Mouse (Mus musculus): ENCODE measurements around the gene Ralgds. TPM values are rescaled to one million over a fixed set of nuclear protein-coding genes. Genes with fewer than 3 reads are reported as not detected.

Gene Ralgds
- polyA plus RNA-seq, 1 experiment from 2014 or later = 24.4 TPM

- WGBS = 50% methylated on average over 2 of the region's 2 CpGs
- TF ChIP-seq CTCF (IDR thresholded peaks at IDR 0.05) (no peak), EP300 (IDR thresholded peaks at IDR 0.05) (no peak)
- DNase-seq (ENCODE audit: low spot score) (no peak), ATAC-seq (no peak)
- H3K27me3 ChIP-seq (replicated peaks; ENCODE audit: insufficient read depth, low read length) = no peaks in the 10 kb centered on the region
- H3K4me1 ChIP-seq (ENCODE audit: insufficient read depth, low read depth, low read length) = no peaks in the 10 kb centered on the region
- H3K27ac ChIP-seq (ENCODE audit: low read length) = no peak overlapping the region
- H3K4me3 ChIP-seq (ENCODE audit: low read depth, low read length) = no peak overlapping the region
- no peak overlapping the region for H3K9ac ChIP-seq (replicated peaks; ENCODE audit: low read depth)
- no peaks in the 10 kb centered on the region for H3K36me3 ChIP-seq (ENCODE audit: insufficient read depth, low read length)
- no peak overlapping the region for H3K4me2 ChIP-seq (replicated peaks; ENCODE audit: low read depth, low read length)
- no peaks in the 10 kb centered on the region for H3K9me3 ChIP-seq (ENCODE audit: low read length)
These were observed 29.1 kb upstream of the Ralgds start for GRCm38 (mm10) chr2:28483861-28484260.

GRCm38 (mm10) chr2:28494521-28494920, 18.4 kb upstream of the Ralgds start:
- Histone ChIP-seq H3K4me2 (replicated peaks; ENCODE audit: low read depth, low read length) (no peak overlapping the region), H3K4me1 (ENCODE audit: insufficient read depth, low read depth, low read length) (no peaks in the 10 kb centered on the region), H3K9ac (replicated peaks; ENCODE audit: low read depth) (no peak overlapping the region), H3K36me3 (ENCODE audit: insufficient read depth, low read length) (no peaks in the 10 kb centered on the region), H3K4me3 (ENCODE audit: low read depth, low read length) (no peak overlapping the region), H3K9me3 (ENCODE audit: low read length) (no peaks in the 10 kb centered on the region), H3K27me3 (replicated peaks; ENCODE audit: insufficient read depth, low read length) (no peaks in the 10 kb centered on the region), H3K27ac (ENCODE audit: low read length) (no peak overlapping the region)
- ATAC-seq = no peak
- DNase-seq (ENCODE audit: low spot score) = no peak
- 61% methylated on average over 2 of the region's 2 CpGs for WGBS
- TF ChIP-seq CTCF (IDR thresholded peaks at IDR 0.05) (no peak), EP300 (IDR thresholded peaks at IDR 0.05) (no peak)

- 54% methylated on average over 14 of the region's 14 CpGs for WGBS
- DNase-seq (ENCODE audit: low spot score) (peak; percentile 60), ATAC-seq (no peak)
- Histone ChIP-seq H3K27ac (ENCODE audit: low read length) (no peak overlapping the region), H3K4me1 (ENCODE audit: insufficient read depth, low read depth, low read length) (no peaks in the 10 kb centered on the region), H3K4me2 (replicated peaks; ENCODE audit: low read depth, low read length) (no peak overlapping the region), H3K36me3 (ENCODE audit: insufficient read depth, low read length) (no peaks in the 10 kb centered on the region), H3K9me3 (ENCODE audit: low read length) (no peaks in the 10 kb centered on the region), H3K27me3 (replicated peaks; ENCODE audit: insufficient read depth, low read length) (no peaks in the 10 kb centered on the region), H3K4me3 (ENCODE audit: low read depth, low read length) (no peak overlapping the region), H3K9ac (replicated peaks; ENCODE audit: low read depth) (no peak overlapping the region)
- TF ChIP-seq EP300 (IDR thresholded peaks at IDR 0.05) = no peak
- peak; percentile 44 for TF ChIP-seq CTCF (IDR thresholded peaks at IDR 0.05)
These were observed 17.6 kb upstream of the Ralgds start for GRCm38 (mm10) chr2:28495207-28495756.

GRCm38 (mm10) chr2:28495801-28496595, 16.9 kb upstream of the Ralgds start:
- H3K9ac ChIP-seq (replicated peaks; ENCODE audit: low read depth) = no peak overlapping the region
- DNase-seq (ENCODE audit: low spot score) = no peak
- no peaks in the 10 kb centered on the region for H3K27me3 ChIP-seq (replicated peaks; ENCODE audit: insufficient read depth, low read length)
- 76% methylated on average over 16 of the region's 16 CpGs for WGBS
- ATAC-seq = no peak
- no peaks in the 10 kb centered on the region for H3K4me1 ChIP-seq (ENCODE audit: insufficient read depth, low read depth, low read length)
- no peak overlapping the region for H3K4me2 ChIP-seq (replicated peaks; ENCODE audit: low read depth, low read length)
- H3K27ac ChIP-seq (ENCODE audit: low read length) = no peak overlapping the region
- H3K36me3 ChIP-seq (ENCODE audit: insufficient read depth, low read length) = no peaks in the 10 kb centered on the region
- TF ChIP-seq CTCF (IDR thresholded peaks at IDR 0.05) (no peak), EP300 (IDR thresholded peaks at IDR 0.05) (no peak)
- H3K4me3 ChIP-seq (ENCODE audit: low read depth, low read length) = no peak overlapping the region
- no peaks in the 10 kb centered on the region for H3K9me3 ChIP-seq (ENCODE audit: low read length)

GRCm38 (mm10) chr2:28496671-28497070, 16.3 kb upstream of the Ralgds start, which contains the start of gene Gbgt1:
Gbgt1 (plus strand) TSS chr2:28496891.
- H3K9me3 ChIP-seq (ENCODE audit: low read length) = no peaks in the 10 kb centered on the region
- H3K9ac ChIP-seq (replicated peaks; ENCODE audit: low read depth) = no peak within 1 kb of the TSS
- H3K4me3 ChIP-seq (ENCODE audit: low read depth, low read length) = no peak within 1 kb of the TSS
- H3K4me2 ChIP-seq (replicated peaks; ENCODE audit: low read depth, low read length) = 0 out of 2 replicates have a peak within 1 kb of the TSS, but pooled peaks have one; percentile 1
- no peaks in the 10 kb centered on the region for H3K27me3 ChIP-seq (replicated peaks; ENCODE audit: insufficient read depth, low read length)
- WGBS = 67% methylated on average over 5 of the region's 5 CpGs
- H3K4me1 ChIP-seq (ENCODE audit: insufficient read depth, low read depth, low read length) = no peaks in the 10 kb centered on the region
- peak; percentile 30 for DNase-seq (ENCODE audit: low spot score)
- TF ChIP-seq CTCF (IDR thresholded peaks at IDR 0.05) (no peak), EP300 (IDR thresholded peaks at IDR 0.05) (no peak)
- peak; percentile 17 for ATAC-seq
- no peaks in the 10 kb centered on the region for H3K36me3 ChIP-seq (ENCODE audit: insufficient read depth, low read length)
- no peak within 1 kb of the TSS for H3K27ac ChIP-seq (ENCODE audit: low read length)

- H3K4me2 ChIP-seq (replicated peaks; ENCODE audit: low read depth, low read length) = no peak overlapping the region
- no peaks in the 10 kb centered on the region for H3K36me3 ChIP-seq (ENCODE audit: insufficient read depth, low read length)
- DNase-seq (ENCODE audit: low spot score) (no peak), ATAC-seq (no peak)
- TF ChIP-seq EP300 (IDR thresholded peaks at IDR 0.05) = no peak
- TF ChIP-seq CTCF (IDR thresholded peaks at IDR 0.05) = no peak
- H3K9ac ChIP-seq (replicated peaks; ENCODE audit: low read depth) = no peak overlapping the region
- no peaks in the 10 kb centered on the region for H3K4me1 ChIP-seq (ENCODE audit: insufficient read depth, low read depth, low read length)
- WGBS = 83% methylated on average over 5 of the region's 5 CpGs
- H3K27ac ChIP-seq (ENCODE audit: low read length) = no peak overlapping the region
- H3K27me3 ChIP-seq (replicated peaks; ENCODE audit: insufficient read depth, low read length) = no peaks in the 10 kb centered on the region
- H3K9me3 ChIP-seq (ENCODE audit: low read length) = no peaks in the 10 kb centered on the region
- no peak overlapping the region for H3K4me3 ChIP-seq (ENCODE audit: low read depth, low read length)
These were observed 15.4 kb upstream of the Ralgds start for GRCm38 (mm10) chr2:28497561-28497960.
